ENCODE assay signal across 8 mouse cellular contexts in genomic region chr19:45020348-45020747, GRCm38 (mm10). TPM values are rescaled to one million over a fixed set of nuclear protein-coding genes. Genes with fewer than 3 reads are reported as not detected.
A peak's percentile ranks its signal among the peaks of the same experiment; 100 is the strongest.
DNase-seq lines count a peak whose midpoint lies in the region; ATAC-seq and TF ChIP-seq lines count a peak whose summit lies in the region.

No protein-coding gene starts in this region.

- H3K4me2 ChIP-seq in neural tube, embryonic 11.5 days (ENCODE audit: low read depth): 0 out of 2 replicates have a peak overlapping the region, but pooled peaks have one; percentile 10
- peak overlapping the region; percentile 78 for H3K4me2 ChIP-seq in myocyte (ENCODE audit: low read depth)

- H3K79me2 ChIP-seq in myocyte (ENCODE audit: control insufficient read depth, insufficient read depth): peaks cover 55% of the 10 kb centered on the region

- ATAC-seq in neural tube, embryonic 11.5 days (ENCODE audit: insufficient read depth, low FRiP score, low TSS enrichment): no peak

- no peak overlapping the region for H3K4me3 ChIP-seq in neural tube, embryonic 11.5 days (ENCODE audit: low read depth, low read length)
- H3K4me3 ChIP-seq in myocyte: no peak overlapping the region

- H3ac ChIP-seq in myocyte (ENCODE audit: control insufficient read depth, insufficient read length): no peak overlapping the region

- no peaks in the 10 kb centered on the region for H3K9me3 ChIP-seq in neural tube, embryonic 11.5 days (ENCODE audit: control insufficient read depth, low read length)

- peaks cover 20% of the 10 kb centered on the region for H3K36me3 ChIP-seq in neural tube, embryonic 11.5 days (ENCODE audit: control insufficient read depth, insufficient read depth, low read length)
- no peaks in the 10 kb centered on the region for H3K36me3 ChIP-seq in myocyte (ENCODE audit: control insufficient read depth, insufficient read depth)

- no peak for DNase-seq in neural tube, embryonic 11.5 days (ENCODE audit: low spot score)
- no peak for DNase-seq in neural tube, embryonic 10.5 days (ENCODE audit: extremely low spot score, low spot score)
- peak; percentile 87 to 88 for DNase-seq in heart, adult 9 months (ENCODE audit: low spot score in 2 of 2)
- peak; percentile 79 for DNase-seq in kidney, postnatal 14 days
- DNase-seq in cerebellum, adult 18-20 months: no peak
- no peak for DNase-seq in layer of hippocampus, adult 18-20 months (ENCODE audit: low spot score in 2 of 2)
- no peak for DNase-seq in cerebellum, adult 9-11 months

- peaks cover 33% of the 10 kb centered on the region for H3K4me1 ChIP-seq in neural tube, embryonic 11.5 days (ENCODE audit: control insufficient read depth, insufficient read depth, low read length)

- 59% methylated on average over 6 of the region's 6 CpGs for WGBS in neural tube, embryonic 11.5 days

- no peak overlapping the region for H3K9ac ChIP-seq in neural tube, embryonic 11.5 days (ENCODE audit: low read length)

- H3K27ac ChIP-seq in neural tube, embryonic 11.5 days (ENCODE audit: low read depth, low read length): no peak overlapping the region

- no peak for TF ChIP-seq POLR2A in myocyte (IDR thresholded peaks at IDR 0.05; ENCODE audit: insufficient read length, low read depth)

- no peaks in the 10 kb centered on the region for H3K27me3 ChIP-seq in neural tube, embryonic 11.5 days (ENCODE audit: control insufficient read depth, insufficient read depth, low read length)
- no peaks in the 10 kb centered on the region for H3K27me3 ChIP-seq in myocyte (ENCODE audit: control insufficient read depth, insufficient read depth, insufficient read length)

TF ChIP-seq in myocyte, 11 proteins besides CTCF, POLR2A, EP300 and RAD21:
- TF ChIP-seq USF1 (IDR thresholded peaks at IDR 0.05; ENCODE audit: low read depth) (no peak), CEBPB (IDR thresholded peaks at IDR 0.05; ENCODE audit: insufficient read depth, poor library complexity, severe bottlenecking) (no peak), TCF12 (IDR thresholded peaks at IDR 0.05; ENCODE audit: insufficient read depth, poor library complexity, severe bottlenecking) (no peak), REST (IDR thresholded peaks at IDR 0.05; ENCODE audit: insufficient read depth, insufficient read length) (no peak), TCF3 (IDR thresholded peaks at IDR 0.05; ENCODE audit: insufficient read length, low read depth) (no peak), MYOD1 (IDR thresholded peaks at IDR 0.05; ENCODE audit: control insufficient read depth in 1 of 3, insufficient read length in 2 of 3, low read depth in 2 of 3) (no peak), MYOG (IDR thresholded peaks at IDR 0.05; ENCODE audit: control insufficient read depth in 1 of 3, insufficient read depth in 1 of 3, insufficient read length in 2 of 3, low read depth in 2 of 3) (no peak), POLR2AphosphoS2 (IDR thresholded peaks at IDR 0.05; ENCODE audit: insufficient read length, low read depth) (no peak), E2F4 (IDR thresholded peaks at IDR 0.05; ENCODE audit: insufficient read depth) (no peak), SRF (IDR thresholded peaks at IDR 0.05; ENCODE audit: control insufficient read depth, insufficient read length, low read depth) (no peak), MAX (IDR thresholded peaks at IDR 0.05; ENCODE audit: low read depth) (no peak)

RNA-seq across cellular contexts. Expression of gene Lzts2, which starts 6.1 kb away (rescaled TPM):
- polyA plus RNA-seq in neural tube, embryonic 11.5 days (2014; fragmentation: Nextera tagmentation; extraction: Ambion mirVana): 52.8 and 57.5 TPM in 2 replicates
- polyA plus RNA-seq in myocyte (2012; fragmentation: generic; extraction: Trizol): 66.1 TPM
- 10 to 100 TPM; 32.0 to 35.6 TPM for total RNA-seq in layer of hippocampus, adult 18-20 months (2021)

RNA-seq across cellular contexts. Expression of gene Mrpl43, which starts 14.1 kb away (rescaled TPM):
- polyA plus RNA-seq in neural tube, embryonic 11.5 days (2014; fragmentation: Nextera tagmentation; extraction: Ambion mirVana): 65.3 and 80.6 TPM in 2 replicates
- 81.3 TPM for polyA plus RNA-seq in myocyte (2012; fragmentation: generic; extraction: Trizol)
- 10 to 100 TPM; 40.6 to 42.2 TPM for total RNA-seq in layer of hippocampus, adult 18-20 months (2021)

RNA-seq across cellular contexts. Expression of gene Twnk, which starts 14.9 kb away (rescaled TPM):
- 16.0 and 16.5 TPM in 2 replicates for polyA plus RNA-seq in neural tube, embryonic 11.5 days (2014; fragmentation: Nextera tagmentation; extraction: Ambion mirVana)
- polyA plus RNA-seq in myocyte (2012; fragmentation: generic; extraction: Trizol): 13.5 TPM
- total RNA-seq in layer of hippocampus, adult 18-20 months (2021): 10 to 100 TPM; 15.6 to 16.5 TPM

RNA-seq across cellular contexts. Expression of gene Pdzd7, which starts 25.2 kb away (rescaled TPM):
- 0.57 and 0.81 TPM in 2 replicates for polyA plus RNA-seq in neural tube, embryonic 11.5 days (2014; fragmentation: Nextera tagmentation; extraction: Ambion mirVana)
- 5.0 TPM for polyA plus RNA-seq in myocyte (2012; fragmentation: generic; extraction: Trizol)
- total RNA-seq in layer of hippocampus, adult 18-20 months (2021): 1 to 10 TPM; 1.8 to 2.6 TPM

RNA-seq across cellular contexts. Expression of gene Sfxn3, which starts 27.0 kb away (rescaled TPM):
- 23.3 and 24.0 TPM in 2 replicates for polyA plus RNA-seq in neural tube, embryonic 11.5 days (2014; fragmentation: Nextera tagmentation; extraction: Ambion mirVana)
- 43.4 TPM for polyA plus RNA-seq in myocyte (2012; fragmentation: generic; extraction: Trizol)
- total RNA-seq in layer of hippocampus, adult 18-20 months (2021): 100 to 1,000 TPM in 1 of 2 experiments, 10 to 100 TPM in 1; 89.4 to 103 TPM

Comparison
In these comparisons a context has a peak if more than half of its experiments do, and no peak if none do; other contexts are left out.
1. DNase-seq: peak in heart, adult 9 months (2 of 2) and kidney, postnatal 14 days (single experiment); none in neural tube, embryonic 11.5 days (single experiment), neural tube, embryonic 10.5 days (single experiment), cerebellum, adult 18-20 months (0 of 2), layer of hippocampus, adult 18-20 months (0 of 2) and cerebellum, adult 9-11 months (single experiment).